Mouse (Mus musculus) kidney, adult 8-10 months (tissue): ENCODE results near the gene Arhgef39.

Experiments used
- DNase-seq, 2 experiments: peaks; one replicate each; pipeline ENCODE4 v3.0.0; 2022

Arhgef39 gene

GRCm38 (mm10) chr4:43499407-43500333, at the start of gene Arhgef39:
Arhgef39 (minus strand) TSS chr4:43499695.
- DNase-seq = peak; percentile 84 to 90

GRCm38 (mm10) chr4:43549055-43549454, 49.6 kb upstream of the Arhgef39 start:
- DNase-seq = no peak

GRCm38 (mm10) chr4:43547160-43547559, 47.7 kb upstream of the Arhgef39 start:
- DNase-seq = no peak

- peak in 1 of 2 experiments; percentile 56 for DNase-seq
Observed at GRCm38 (mm10) chr4:43546375-43547047, 47.0 kb upstream of the Arhgef39 start.

- no peak for DNase-seq
Observed at GRCm38 (mm10) chr4:43542044-43542443, 42.5 kb upstream of the Arhgef39 start.

- DNase-seq = no peak
Observed at GRCm38 (mm10) chr4:43536031-43536430, 36.5 kb upstream of the Arhgef39 start.

GRCm38 (mm10) chr4:43535628-43536027, 36.1 kb upstream of the Arhgef39 start:
- DNase-seq = no peak

- DNase-seq = peak; percentile 31 to 42
Observed at GRCm38 (mm10) chr4:43533270-43533669, 33.8 kb upstream of the Arhgef39 start.

- DNase-seq = peak; percentile 70 to 84
Observed at GRCm38 (mm10) chr4:43530581-43530980, 31.1 kb upstream of the Arhgef39 start.

- no peak for DNase-seq
Observed at GRCm38 (mm10) chr4:43530081-43530501, 30.6 kb upstream of the Arhgef39 start.

GRCm38 (mm10) chr4:43528487-43528886, 29.0 kb upstream of the Arhgef39 start:
- DNase-seq = no peak

GRCm38 (mm10) chr4:43527880-43528279, 28.4 kb upstream of the Arhgef39 start:
- DNase-seq = no peak

- DNase-seq = peak; percentile 83 to 94
Observed at GRCm38 (mm10) chr4:43519956-43520355, 20.5 kb upstream of the Arhgef39 start.

GRCm38 (mm10) chr4:43519551-43519950, 20.1 kb upstream of the Arhgef39 start:
- no peak for DNase-seq

- no peak for DNase-seq
Observed at GRCm38 (mm10) chr4:43515764-43516708, 16.5 kb upstream of the Arhgef39 start.

GRCm38 (mm10) chr4:43513791-43514190, 14.3 kb upstream of the Arhgef39 start:
- DNase-seq = no peak

- no peak for DNase-seq
Observed at GRCm38 (mm10) chr4:43513300-43513699, 13.8 kb upstream of the Arhgef39 start.

- DNase-seq = no peak
Observed at GRCm38 (mm10) chr4:43512653-43513052, 13.2 kb upstream of the Arhgef39 start.

GRCm38 (mm10) chr4:43511675-43512454, 12.4 kb upstream of the Arhgef39 start:
- no peak for DNase-seq

- no peak for DNase-seq
Observed at GRCm38 (mm10) chr4:43509109-43509508, 9.6 kb upstream of the Arhgef39 start.

- DNase-seq = peak in 1 of 2 experiments; percentile 55
Observed at GRCm38 (mm10) chr4:43508666-43508997, 9.1 kb upstream of the Arhgef39 start.
